Mouse (Mus musculus) MEL (cell line): Measurements from ENCODE around the gene Alg12. TPM values are rescaled to one million over a fixed set of nuclear protein-coding genes. Genes with fewer than 3 reads are reported as not detected.

Source experiments
- DNase-seq: peaks from one replicate; pipeline ENCODE4 v3.0.0; 2011; ENCODE audit warnings: low read depth, low spot score
- H3K27ac ChIP-seq: 2 replicates; pipeline ENCODE4 v1.5.1; 2012; ENCODE audit warnings: low read depth, mild to moderate bottlenecking, control low read depth, low read length, moderate library complexity; ENCODE audit not compliant: control insufficient read depth
- H3K27me3 ChIP-seq, 2 experiments: fragments of 150-350 bp in 1 of 2; sonication (generic) in 1 of 2; 2 replicates each; pipeline ENCODE4 v1.6.1; 2012; ENCODE audit warnings: low read length in 2 of 2, mild to moderate bottlenecking in 2 of 2, improper control_type of control experiment in 1 of 2, moderate library complexity in 1 of 2; ENCODE audit not compliant: insufficient read depth in 2 of 2, control insufficient read depth in 1 of 2
- H3K36me3 ChIP-seq, 2 experiments: 2 replicates each; pipeline ENCODE4 v1.6.1; 2012 to 2014; ENCODE audit warnings: low read length in 2 of 2, improper control_type of control experiment in 1 of 2, inconsistent platforms in 1 of 2, mild to moderate bottlenecking in 1 of 2; ENCODE audit not compliant: insufficient read depth in 2 of 2, control insufficient read depth in 1 of 2
- H3K4me1 ChIP-seq, 2 experiments: fragments of 150-350 bp in 1 of 2; sonication (generic) in 1 of 2; 2 replicates each; pipeline ENCODE4 v1.6.1; 2012; ENCODE audit warnings: low read length in 2 of 2, improper control_type of control experiment in 1 of 2, mild to moderate bottlenecking in 1 of 2; ENCODE audit not compliant: insufficient read depth in 2 of 2, control insufficient read depth in 1 of 2
- H3K4me3 ChIP-seq, 2 experiments: fragments of 150-350 bp in 1 of 2; sonication (generic) in 1 of 2; 2 replicates each; pipeline ENCODE4 v1.5.1; 2012; ENCODE audit warnings: low read depth in 2 of 2, low read length in 2 of 2, mild to moderate bottlenecking in 2 of 2, moderate library complexity in 2 of 2, control low read depth in 1 of 2, improper control_type of control experiment in 1 of 2; ENCODE audit not compliant: control insufficient read depth in 1 of 2, insufficient read depth in 1 of 2
- H3K79me2 ChIP-seq: 2 replicates; pipeline ENCODE4 v1.6.1; 2012; ENCODE audit warnings: mild to moderate bottlenecking, low read length, moderate library complexity; ENCODE audit not compliant: control insufficient read depth, poor library complexity, insufficient read depth
- H3K9ac ChIP-seq: 2 replicates; pipeline ENCODE4 v1.6.1; 2012; ENCODE audit warnings: low read depth, mild to moderate bottlenecking, control low read depth, low read length, moderate library complexity; ENCODE audit not compliant: control insufficient read depth, poor library complexity, severe bottlenecking
- H3K9me3 ChIP-seq: fragments of 150-350 bp; sonication (generic); replicated peaks from 2 replicates; pipeline ENCODE4 v1.6.1; 2012; ENCODE audit warnings: mild to moderate bottlenecking, low read length, improper control_type of control experiment, moderate library complexity; ENCODE audit not compliant: insufficient read depth
- CTCF ChIP-seq, 3 experiments: IDR thresholded peaks in 2 of 3; conservative IDR thresholded peaks in 1 of 3; 2 replicates each; pipeline ENCODE4 v1.5.1; 2011 to 2012; ENCODE audit warnings: low read length in 3 of 3, low read depth in 2 of 3, mild to moderate bottlenecking in 2 of 3, improper control_type of control experiment in 1 of 3, inconsistent platforms in 1 of 3, mixed read lengths in 1 of 3, moderate library complexity in 1 of 3; ENCODE audit not compliant: control insufficient read depth in 1 of 3, insufficient read depth in 1 of 3, poor library complexity in 1 of 3, severe bottlenecking in 1 of 3
- E2F4 ChIP-seq: IDR thresholded peaks from 2 replicates; pipeline ENCODE4 v1.6.1; 2011; ENCODE audit warnings: low read depth, low read length, improper control_type of control experiment, borderline replicate concordance
- EP300 ChIP-seq, 2 experiments: IDR thresholded peaks; 2 replicates each; pipeline ENCODE4 v1.6.1; 2011; ENCODE audit warnings: improper control_type of control experiment in 2 of 2, low read length in 2 of 2, low read depth in 1 of 2, mild to moderate bottlenecking in 1 of 2
- GABPA ChIP-seq: IDR thresholded peaks from 2 replicates; pipeline ENCODE4 v1.6.1; 2012; ENCODE audit warnings: low read depth, mild to moderate bottlenecking, inconsistent platforms, low read length, improper control_type of control experiment, moderate library complexity
- GATA1 ChIP-seq: IDR thresholded peaks from 2 replicates; pipeline ENCODE4 v1.6.1; 2011; ENCODE audit warnings: low read depth, low read length, improper control_type of control experiment
- KAT2A ChIP-seq: conservative IDR thresholded peaks from 2 replicates; pipeline ENCODE4 v1.6.1; 2012; ENCODE audit warnings: low read depth, low read length, improper control_type of control experiment, inconsistent platforms
- MAFK ChIP-seq: IDR thresholded peaks from 2 replicates; pipeline ENCODE4 v1.6.1; 2011; ENCODE audit warnings: low read depth, mild to moderate bottlenecking, low read length, improper control_type of control experiment, borderline replicate concordance
- MAX ChIP-seq: IDR thresholded peaks from 2 replicates; pipeline ENCODE4 v1.6.1; 2011; ENCODE audit warnings: low read length, improper control_type of control experiment
- MAZ ChIP-seq: IDR thresholded peaks from 2 replicates; pipeline ENCODE4 v1.6.1; 2012; ENCODE audit warnings: low read depth, mild to moderate bottlenecking, inconsistent platforms, low read length, improper control_type of control experiment
- MEF2A ChIP-seq: IDR thresholded peaks from 2 replicates; pipeline ENCODE4 v1.6.1; 2014; ENCODE audit warnings: low read depth, mild to moderate bottlenecking, inconsistent platforms, low read length, improper control_type of control experiment; ENCODE audit not compliant: poor library complexity, insufficient replicate concordance, severe bottlenecking; ENCODE audit errors: extremely low read depth
- MXI1 ChIP-seq: IDR thresholded peaks from 2 replicates; pipeline ENCODE4 v1.6.1; 2011; ENCODE audit warnings: mild to moderate bottlenecking, low read depth, low read length, improper control_type of control experiment
- MYB ChIP-seq: IDR thresholded peaks from 2 replicates; pipeline ENCODE4 v1.6.1; 2011; ENCODE audit warnings: mild to moderate bottlenecking, low read depth, low read length, improper control_type of control experiment
- NELFE ChIP-seq: IDR thresholded peaks from 2 replicates; pipeline ENCODE4 v1.6.1; 2011; ENCODE audit warnings: low read depth, low read length, improper control_type of control experiment
- NRF1 ChIP-seq: IDR thresholded peaks from 2 replicates; pipeline ENCODE4 v1.6.1; 2014; ENCODE audit warnings: low read depth, mild to moderate bottlenecking, inconsistent platforms, low read length, improper control_type of control experiment, moderate library complexity; ENCODE audit not compliant: poor library complexity, insufficient read depth, severe bottlenecking
- POLR2AphosphoS2 ChIP-seq: IDR thresholded peaks from 2 replicates; pipeline ENCODE4 v1.6.1; 2011; ENCODE audit warnings: low read length, improper control_type of control experiment
- SIN3A ChIP-seq: IDR thresholded peaks from 2 replicates; pipeline ENCODE4 v1.6.1; 2012; ENCODE audit warnings: low read length, improper control_type of control experiment, inconsistent platforms
- TAL1 ChIP-seq: IDR thresholded peaks from 2 replicates; pipeline ENCODE4 v1.6.1; 2012; ENCODE audit warnings: mild to moderate bottlenecking, inconsistent platforms, low read length, moderate library complexity, mixed read lengths
- UBTF ChIP-seq: IDR thresholded peaks from 2 replicates; pipeline ENCODE4 v1.6.1; 2012; ENCODE audit warnings: low read depth, mild to moderate bottlenecking, inconsistent platforms, low read length, improper control_type of control experiment, moderate library complexity, borderline replicate concordance; ENCODE audit not compliant: insufficient read depth
- USF1 ChIP-seq: IDR thresholded peaks from 2 replicates; pipeline ENCODE4 v1.6.1; 2014; ENCODE audit warnings: low read depth, mild to moderate bottlenecking, inconsistent platforms, low read length, improper control_type of control experiment, moderate library complexity
- USF2 ChIP-seq, 2 experiments: IDR thresholded peaks; 2 replicates each; pipeline ENCODE4 v1.6.1; 2011 to 2012; ENCODE audit warnings: improper control_type of control experiment in 2 of 2, low read length in 2 of 2, borderline replicate concordance in 1 of 2, inconsistent platforms in 1 of 2, low read depth in 1 of 2, mild to moderate bottlenecking in 1 of 2; ENCODE audit not compliant: insufficient read depth in 1 of 2
- ZC3H11A ChIP-seq: IDR thresholded peaks from 2 replicates; pipeline ENCODE4 v1.6.1; 2012; ENCODE audit warnings: low read depth, mild to moderate bottlenecking, inconsistent platforms, low read length, improper control_type of control experiment
- polyA plus RNA-seq, 2 experiments: library from polyadenylated mRNA; stranded (reverse) in 1 of 2; unstranded in 1 of 2; fragments of >175 nt in 1 of 2; fragments of >200 nt in 1 of 2; gene quantifications; 2 replicates each; pipeline versions ENCODE4 v1.2.1 to v1.2.4; 2012; ENCODE audit warnings: low replicate concordance in 2 of 2, low read depth in 1 of 2; ENCODE audit not compliant: insufficient read length in 2 of 2, insufficient read depth in 1 of 2, missing spikeins in 1 of 2
- total RNA-seq: library from RNA; depleted of rRNA; stranded (reverse); fragments of 300-350 nt; gene quantifications from 2 replicates; pipeline ENCODE4 v1.2.3, GENCODE M21; 2012

The Alg12 gene
- total and polyA plus RNA-seq, 3 experiments: 13.7 to 18.6 TPM; not detected in 1

DNA sequence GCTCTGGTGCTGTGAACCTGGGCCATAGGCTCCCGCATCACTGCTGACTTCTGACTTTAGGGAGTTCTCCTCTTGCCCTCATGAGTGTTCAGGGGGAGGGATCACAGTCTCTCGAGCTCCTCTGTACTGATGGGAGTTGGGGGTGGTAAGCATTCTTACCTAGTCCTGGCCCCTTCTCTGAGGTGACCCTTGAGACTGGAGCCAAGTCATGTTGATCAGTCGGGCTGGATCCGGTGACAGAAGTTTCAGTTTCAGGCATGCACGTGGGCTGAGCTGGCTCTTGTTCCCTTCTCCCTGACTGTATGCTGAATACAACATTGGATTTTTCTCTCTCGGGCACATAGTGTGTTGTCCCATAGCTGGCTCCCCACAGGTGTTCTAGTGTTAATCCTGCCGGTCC, 2.3 kb upstream of the Alg12 start:
- H3K4me1 ChIP-seq: peaks cover 0 to 6% of the 10 kb centered on the region in 2 experiments; a peak in 2 of 4 replicates
- H3K27ac ChIP-seq: no peak overlapping the region
- no peak for TF ChIP-seq USF1
- TF ChIP-seq NELFE: no peak
- no peak for TF ChIP-seq MYB
- no peak for TF ChIP-seq EP300 (IDR thresholded peaks at IDR 0.05; ENCODE audit: low read depth in 1 of 2, low read length in 2 of 2)
- TF ChIP-seq, all 39 proteins: peak for 0
- peaks cover 13% of the 10 kb centered on the region for H3K79me2 ChIP-seq
- H3K4me3 ChIP-seq: no peak overlapping the region
- no peak overlapping the region for H3K9ac ChIP-seq
- H3K27me3 ChIP-seq: no peaks in the 10 kb centered on the region
- H3K36me3 ChIP-seq: peaks cover 1 to 5% of the 10 kb centered on the region in 2 experiments; a peak in 2 of 4 replicates
- H3K9me3 ChIP-seq: no peaks in the 10 kb centered on the region
- no peak for DNase-seq

GRCm38 (mm10) chr15:88819906-88820303, 787 bp upstream of the Alg12 start:
- Histone ChIP-seq H3K4me1 (peaks cover 0 to 6% of the 10 kb centered on the region in 2 experiments; a peak in 2 of 4 replicates), H3K27me3 (no peaks in the 10 kb centered on the region), H3K27ac (no peak overlapping the region; the same call in 1 of the 2 replicates), H3K79me2 (peaks cover 13% of the 10 kb centered on the region), H3K4me3 (peak overlapping the region; percentile 78 to 86), H3K9me3 (no peaks in the 10 kb centered on the region), H3K9ac (peak overlapping the region; percentile 89), H3K36me3 (peaks cover 1 to 5% of the 10 kb centered on the region in 2 experiments; a peak in 2 of 4 replicates)
- DNase-seq: peak; percentile 43
- TF ChIP-seq MXI1: no peak

GRCm38 (mm10) chr15:88815196-88815700, 3.9 kb downstream of the Alg12 start:
- Histone ChIP-seq H3K9ac (no peak overlapping the region), H3K36me3 (peaks cover 0 to 5% of the 10 kb centered on the region in 2 experiments; a peak in 2 of 4 replicates), H3K79me2 (peaks cover 11% of the 10 kb centered on the region), H3K27me3 (no peaks in the 10 kb centered on the region), H3K9me3 (no peaks in the 10 kb centered on the region), H3K4me1 (peaks cover 0 to 6% of the 10 kb centered on the region in 2 experiments; a peak in 2 of 4 replicates), H3K4me3 (no peak overlapping the region), H3K27ac (no peak overlapping the region)
- DNase-seq: no peak
- TF ChIP-seq KAT2A (no peak), CTCF (IDR thresholded peaks at IDR 0.05 in 2 of 3, conservative IDR thresholded peaks at IDR 0.05 in 1 of 3; ENCODE audit: control insufficient read depth in 1 of 3, insufficient read depth in 1 of 3, low read depth in 2 of 3, low read length in 3 of 3, poor library complexity in 1 of 3, severe bottlenecking in 1 of 3) (no peak), MAX (no peak), MAFK (no peak), E2F4 (no peak), POLR2AphosphoS2 (no peak), MEF2A (no peak), SIN3A (no peak), ZC3H11A (no peak), UBTF (no peak), NRF1 (no peak), MAZ (no peak), USF1 (no peak), GABPA (no peak), NELFE (no peak), TAL1 (no peak), MXI1 (no peak), GATA1 (no peak), USF2 (IDR thresholded peaks at IDR 0.05; ENCODE audit: borderline replicate concordance in 1 of 2, insufficient read depth in 1 of 2, low read depth in 1 of 2, low read length in 2 of 2) (no peak)
